Mouse (Mus musculus): ENCODE results near the gene Fundc1. TPM values are rescaled to one million over a fixed set of nuclear protein-coding genes. Genes with fewer than 3 reads are reported as not detected.
"Not testable (repeated sequence)": the region's sequence is repeated elsewhere in the genome, so short reads cannot be mapped to it uniquely, and the experiment has no call there.

The Fundc1 gene
- 10 to 100 TPM; 21.4 to 23.5 TPM for total RNA-seq (2021)
- long read RNA-seq, experiment 1, transcript Fundc1-201 (5 exons, 1,983 nt): major isoform, 40 of 44 reads
- long read RNA-seq, experiment 1, partial matches to known transcripts: 1 of 44 reads
- long read RNA-seq, experiment 1, other reads (novel, unspliced or antisense): 2 of 44 reads
- long read RNA-seq, experiment 2, transcript Fundc1-201 (5 exons, 1,983 nt): major isoform, 48 of 53 reads
- long read RNA-seq, experiment 2, partial matches to known transcripts: 1 of 53 reads
- long read RNA-seq, experiment 2, other reads (novel, unspliced or antisense): 3 of 53 reads

DNA sequence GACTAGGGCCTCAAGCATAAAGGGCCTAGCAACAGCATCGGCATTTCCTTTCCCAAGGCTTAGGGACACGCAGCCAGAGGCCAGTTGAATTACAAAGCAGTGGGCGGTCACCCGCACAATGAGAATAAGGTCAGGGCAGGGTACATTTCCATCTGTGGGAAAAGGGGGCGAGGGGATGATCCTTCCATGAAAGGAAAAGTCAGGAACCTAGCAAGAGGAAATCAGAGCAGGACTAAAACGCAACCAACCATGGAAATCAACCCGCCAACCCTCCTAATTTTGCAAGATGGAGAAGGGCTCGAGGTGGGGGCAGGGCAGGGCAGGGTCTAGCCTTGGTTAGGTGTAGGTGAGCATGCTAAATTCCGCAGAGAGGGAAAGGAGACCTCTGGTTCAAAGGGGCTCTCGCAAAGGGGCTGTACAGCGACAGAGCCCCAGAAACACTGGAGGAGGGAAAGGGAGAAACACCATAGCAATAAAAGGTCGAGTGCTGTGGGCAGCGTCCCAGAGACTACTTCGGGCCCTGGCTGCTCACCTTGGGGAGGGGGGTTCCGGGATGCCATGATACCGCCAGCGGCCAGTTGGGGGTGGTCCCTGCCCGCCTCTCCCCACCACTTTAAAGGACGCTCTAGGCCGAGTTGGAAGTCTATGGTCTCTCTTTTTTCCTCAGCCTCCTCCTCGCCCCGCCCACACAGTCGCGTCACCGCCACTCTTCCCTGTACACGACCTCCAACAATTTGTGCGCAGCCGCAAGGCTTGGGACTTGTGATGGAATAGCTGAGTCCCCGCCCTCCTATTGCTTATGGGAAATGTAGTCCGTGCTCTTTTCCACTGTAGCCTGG is at the start of gene Fundc1:
TSS of gene Fundc1 (minus strand) at position 705 of the 839 bp plus-strand sequence.
- intact Hi-C loops (cut with DNase I): no loop called here

GRCm38 (mm10) chrX:17611253-17611652 is 39.1 kb upstream of the Fundc1 start:
- DNase-seq: no peak
- intact Hi-C loops (cut with DNase I): no loop called here

More for the DNA sequence above, at the start of gene Fundc1:
- DNase-seq: peak; percentile 86 to 93

DNA sequence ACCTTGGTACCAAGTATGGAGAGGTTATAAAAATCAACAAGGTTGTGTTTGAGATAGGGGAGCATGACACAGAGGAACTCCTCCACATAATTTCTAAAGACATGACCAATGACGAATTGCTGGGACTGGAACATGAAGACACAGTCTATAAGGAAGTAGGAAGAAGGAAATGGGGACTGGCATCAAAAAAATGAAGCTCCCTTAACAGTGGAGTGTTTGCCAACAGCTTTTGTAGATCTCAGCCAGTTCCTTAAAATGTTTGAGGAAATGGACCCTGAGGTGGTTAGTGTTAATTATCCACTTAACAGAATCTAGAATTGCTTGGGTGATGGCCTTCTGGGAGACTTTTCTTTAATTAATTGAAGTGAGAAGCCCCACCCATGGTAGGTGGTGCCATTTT is 36.6 kb upstream of the Fundc1 start:
- DNase-seq: no peak
- intact Hi-C loops (cut with DNase I): no loop called here

- intact Hi-C loops (cut with DNase I): no loop called here
- no peak for DNase-seq
Measured at GRCm38 (mm10) chrX:17607668-17608067, 35.5 kb upstream of the Fundc1 start.

DNA sequence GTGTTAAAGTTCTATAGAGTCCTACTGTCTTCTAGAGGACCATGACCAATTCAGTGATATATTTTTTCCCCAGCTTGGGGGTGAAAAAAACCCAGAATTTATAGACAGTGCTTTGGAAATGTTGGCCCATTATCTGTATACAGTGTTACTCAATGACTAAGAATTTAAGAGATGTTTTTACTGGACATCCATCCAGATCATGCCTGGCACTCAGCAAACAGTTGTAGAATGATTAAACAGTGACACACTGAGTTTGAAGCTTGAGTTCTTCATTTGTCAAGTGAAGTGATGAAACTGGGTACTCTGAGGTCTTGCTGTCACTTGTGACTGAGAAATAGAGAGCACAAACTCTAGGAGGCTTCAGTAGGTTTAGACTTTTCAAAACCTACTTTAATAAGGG is 21.2 kb upstream of the Fundc1 start:
- DNase-seq: no peak
- intact Hi-C loops (cut with DNase I): no loop called here

DNA sequence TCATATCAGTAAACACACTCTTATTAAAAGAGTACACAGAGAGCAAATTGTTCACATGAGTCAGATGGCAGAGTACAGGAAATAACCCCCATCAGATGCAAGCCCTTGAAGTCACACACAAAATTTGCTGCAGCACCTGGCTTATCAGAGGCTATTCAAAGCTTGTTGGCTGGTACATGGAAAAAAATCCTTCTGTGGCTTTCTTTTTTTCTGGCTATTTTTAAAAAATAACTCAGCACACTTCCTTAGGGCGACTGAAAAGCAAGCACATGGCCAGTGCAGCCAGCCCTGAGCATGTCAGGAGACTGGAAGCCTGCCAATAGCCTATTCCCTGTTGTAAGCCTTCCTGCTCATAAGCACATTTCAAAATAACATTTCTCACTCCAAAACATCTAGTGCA is 18.6 kb upstream of the Fundc1 start:
- DNase-seq: peak in 1 of 2 experiments; percentile 35
- intact Hi-C loops (cut with DNase I): no loop called here

- intact Hi-C loops (cut with DNase I): no loop called here
Measured at GRCm38 (mm10) chrX:17571271-17571620, 879 bp downstream of the Fundc1 start.

GRCm38 (mm10) chrX:17568670-17569069 is 3.5 kb downstream of the Fundc1 start:
- DNase-seq: no peak
- intact Hi-C loops (cut with DNase I): no loop called here

More at GRCm38 (mm10) chrX:17571271-17571620, 879 bp downstream of the Fundc1 start:
- DNase-seq: no peak

GRCm38 (mm10) chrX:17565743-17566142 is 6.4 kb downstream of the Fundc1 start:
- intact Hi-C loops (cut with DNase I): no loop called here
- DNase-seq: no peak

DNA sequence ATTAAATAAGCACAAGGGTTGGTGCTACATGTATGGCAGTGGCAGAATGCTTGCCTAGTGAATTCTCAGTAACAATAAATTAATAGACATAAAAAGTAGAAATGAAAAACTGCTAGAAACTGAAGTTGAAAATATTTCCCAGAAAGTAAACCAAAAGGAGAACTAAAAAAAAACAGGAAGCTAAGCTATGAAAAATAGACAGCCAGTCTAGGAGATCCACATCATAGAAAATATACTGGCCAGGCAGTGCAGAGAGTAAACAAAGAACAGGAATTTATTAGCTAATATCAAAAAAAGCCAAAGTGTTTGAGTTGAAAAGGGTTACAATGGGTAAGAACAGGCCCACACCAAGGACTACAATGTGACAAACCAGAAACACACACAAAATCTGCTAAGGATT is 7.4 kb downstream of the Fundc1 start:
- intact Hi-C loops (cut with DNase I): no loop called here
- no peak for DNase-seq

- intact Hi-C loops (cut with DNase I): no loop called here
- DNase-seq: no peak
Measured at GRCm38 (mm10) chrX:17558746-17559145, 13.4 kb downstream of the Fundc1 start.

DNA sequence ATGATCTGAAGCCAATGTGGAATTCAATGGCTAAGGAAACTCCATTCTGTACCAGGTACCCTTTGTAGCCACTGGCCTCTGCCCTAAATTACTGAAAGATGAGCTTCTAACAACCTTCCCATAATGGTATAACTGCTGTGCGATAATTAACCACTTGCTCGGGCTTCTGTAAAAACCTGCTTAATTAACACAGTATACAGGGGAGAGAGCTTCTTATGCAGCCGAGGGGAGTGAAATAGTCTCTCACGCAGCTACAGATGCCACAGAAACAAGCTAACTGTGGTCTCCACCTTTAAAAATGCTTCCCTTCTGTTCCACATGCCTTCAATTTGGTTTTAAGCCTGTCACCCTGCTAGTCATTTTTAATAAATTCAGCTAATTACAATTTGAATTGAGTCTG is 17.6 kb downstream of the Fundc1 start:
- intact Hi-C loops (cut with DNase I): no loop called here
- DNase-seq: no peak

GRCm38 (mm10) chrX:17551586-17551985 is 20.5 kb downstream of the Fundc1 start:
- intact Hi-C loops (cut with DNase I); DNase-seq: not testable (repeated sequence)

GRCm38 (mm10) chrX:17547143-17547806 is 24.9 kb downstream of the Fundc1 start:
- intact Hi-C loops (cut with DNase I): no loop called here

GRCm38 (mm10) chrX:17544860-17545492 is 27.1 kb downstream of the Fundc1 start:
- no peak for DNase-seq
- intact Hi-C loops (cut with DNase I): no loop called here

More at GRCm38 (mm10) chrX:17547143-17547806, 24.9 kb downstream of the Fundc1 start:
- no peak for DNase-seq

DNA sequence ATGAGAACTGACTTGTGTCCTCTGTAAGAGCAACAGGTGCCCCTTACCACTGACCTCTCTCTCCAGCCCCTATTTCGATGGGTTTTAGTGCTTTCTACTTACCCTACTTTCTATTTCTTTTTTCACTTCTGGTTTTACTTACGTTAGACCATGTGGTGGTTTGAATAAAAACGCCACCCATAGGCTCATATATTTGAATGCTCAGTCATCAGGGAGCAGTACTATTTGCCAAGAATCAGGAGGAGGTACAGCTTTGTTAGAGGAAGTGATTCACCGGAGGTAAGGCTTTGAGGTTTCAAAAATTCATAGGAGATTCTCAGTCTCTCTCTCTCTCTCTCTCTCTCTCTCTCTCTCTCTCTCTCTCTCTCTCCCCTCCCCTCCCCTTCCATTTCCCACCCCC is 34.4 kb downstream of the Fundc1 start:
- DNase-seq: no peak
- intact Hi-C loops (cut with DNase I): no loop called here

DNA sequence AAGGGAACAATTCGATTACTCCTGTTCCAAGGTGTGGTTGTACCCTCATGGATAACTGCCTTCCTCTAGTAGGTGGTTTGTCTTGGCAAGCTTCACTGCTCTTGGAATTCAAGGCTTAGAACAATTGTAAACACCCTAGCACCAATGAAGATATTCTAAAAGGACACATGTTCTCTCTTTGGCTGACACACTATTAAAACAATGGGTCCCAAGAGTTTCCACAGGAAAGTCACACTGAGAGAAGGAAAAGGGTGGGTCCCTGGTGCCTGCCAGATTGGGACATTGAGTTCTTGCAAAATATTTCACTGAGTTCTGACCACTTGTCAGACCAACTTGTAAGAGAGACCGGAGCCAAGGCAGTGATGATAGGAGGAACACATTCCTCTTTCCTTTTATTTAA is 45.1 kb downstream of the Fundc1 start:
- intact Hi-C loops (cut with DNase I): no loop called here
- no peak for DNase-seq

- DNase-seq: no peak
- intact Hi-C loops (cut with DNase I): no loop called here
Measured at GRCm38 (mm10) chrX:17521221-17521716, 50.9 kb downstream of the Fundc1 start.

DNA sequence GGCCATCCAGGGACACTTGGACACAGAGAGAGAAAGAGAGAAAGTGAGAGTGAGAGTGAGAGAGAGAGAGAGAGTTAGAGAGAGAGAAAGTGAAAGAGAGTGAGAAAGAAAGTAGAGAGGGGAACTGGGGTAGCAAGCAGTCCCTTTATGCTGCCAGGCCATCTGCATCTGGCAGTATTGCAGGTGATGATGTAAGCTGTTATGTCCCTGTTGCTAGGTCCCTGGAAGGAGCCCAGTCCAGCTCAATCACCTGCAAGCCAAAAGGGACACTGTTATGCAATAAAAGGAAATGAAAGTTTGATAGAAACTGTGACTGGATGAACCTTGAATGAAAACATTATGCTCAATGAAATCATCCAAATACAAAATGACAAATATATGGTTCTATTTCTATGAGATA is 52.0 kb downstream of the Fundc1 start:
- intact Hi-C loops (cut with DNase I): no loop called here

DNA sequence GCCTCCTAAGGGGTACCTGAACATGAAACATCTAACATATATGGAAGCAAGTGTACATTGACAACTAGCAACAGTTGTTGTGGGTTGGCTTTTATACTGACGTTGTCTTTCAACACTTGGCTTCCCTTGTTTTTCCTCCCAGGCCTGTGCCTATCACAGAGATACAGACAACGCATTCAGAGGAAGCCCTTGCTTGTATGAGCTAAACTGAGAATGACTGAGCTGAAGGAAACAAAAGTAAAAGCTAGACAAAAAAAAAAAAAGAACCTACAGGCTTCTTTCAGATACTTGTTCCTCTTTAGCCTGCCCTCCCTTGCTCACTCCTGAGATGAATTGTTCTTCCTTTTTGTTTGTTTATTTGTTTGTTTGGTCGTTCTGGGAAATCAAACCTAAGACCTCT is 58.1 kb downstream of the Fundc1 start:
- intact Hi-C loops (cut with DNase I): no loop called here

More for the DNA sequence above, 52.0 kb downstream of the Fundc1 start:
- DNase-seq: peak; percentile 15 to 23

More for the DNA sequence above, 58.1 kb downstream of the Fundc1 start:
- DNase-seq: no peak

Measured in gastrocnemius, postnatal 36 days (tissue).